Mouse (Mus musculus): Measurements from ENCODE around the gene Ech1. TPM values are rescaled to one million over a fixed set of nuclear protein-coding genes. Genes with fewer than 3 reads are reported as not detected.

The Ech1 gene
- polyA plus RNA-seq, 1 experiment from 2014 or later = 97.7 TPM

- no peak overlapping the region for H3K9ac ChIP-seq (replicated peaks; ENCODE audit: low read depth, low read length)
- no peaks in the 10 kb centered on the region for H3K9me3 ChIP-seq (ENCODE audit: control insufficient read depth, low read length)
- peaks cover 18% of the 10 kb centered on the region for H3K4me1 ChIP-seq (replicated peaks; ENCODE audit: control insufficient read depth, insufficient read depth, low read length)
- no peak overlapping the region for H3K27ac ChIP-seq (ENCODE audit: low read length)
- ATAC-seq = no peak
- H3K4me3 ChIP-seq (replicated peaks; ENCODE audit: low read length) = no peak overlapping the region
- WGBS = 60% methylated on average over 6 of the region's 6 CpGs
- no peak overlapping the region for H3K4me2 ChIP-seq (ENCODE audit: low read length)
- no peaks in the 10 kb centered on the region for H3K27me3 ChIP-seq (replicated peaks; ENCODE audit: control insufficient read depth, insufficient read depth, low read length)
- peaks cover 76% of the 10 kb centered on the region for H3K36me3 ChIP-seq (ENCODE audit: control insufficient read depth, insufficient read depth)
Measured at GRCm38 (mm10) chr7:28817524-28817923, 7.5 kb upstream of the Ech1 start.

GRCm38 (mm10) chr7:28817957-28818356 lies 7.1 kb upstream of the Ech1 start:
- H3K36me3 ChIP-seq (ENCODE audit: control insufficient read depth, insufficient read depth) = peaks cover 79% of the 10 kb centered on the region
- 79% methylated on average over 4 of the region's 4 CpGs for WGBS
- no peak for ATAC-seq
- no peak overlapping the region for H3K9ac ChIP-seq (replicated peaks; ENCODE audit: low read depth, low read length)
- H3K4me2 ChIP-seq (ENCODE audit: low read length) = no peak overlapping the region
- no peak overlapping the region for H3K4me3 ChIP-seq (replicated peaks; ENCODE audit: low read length)
- no peaks in the 10 kb centered on the region for H3K9me3 ChIP-seq (ENCODE audit: control insufficient read depth, low read length)
- H3K4me1 ChIP-seq (replicated peaks; ENCODE audit: control insufficient read depth, insufficient read depth, low read length) = peaks cover 14% of the 10 kb centered on the region
- H3K27ac ChIP-seq (ENCODE audit: low read length) = no peak overlapping the region
- no peaks in the 10 kb centered on the region for H3K27me3 ChIP-seq (replicated peaks; ENCODE audit: control insufficient read depth, insufficient read depth, low read length)

GRCm38 (mm10) chr7:28818436-28818835 lies 6.6 kb upstream of the Ech1 start:
- no peak overlapping the region for H3K4me2 ChIP-seq (ENCODE audit: low read length)
- H3K27me3 ChIP-seq (replicated peaks; ENCODE audit: control insufficient read depth, insufficient read depth, low read length) = no peaks in the 10 kb centered on the region
- peaks cover 75% of the 10 kb centered on the region for H3K36me3 ChIP-seq (ENCODE audit: control insufficient read depth, insufficient read depth)
- H3K27ac ChIP-seq (ENCODE audit: low read length) = no peak overlapping the region
- H3K9ac ChIP-seq (replicated peaks; ENCODE audit: low read depth, low read length) = no peak overlapping the region
- no peak for ATAC-seq
- peaks cover 9% of the 10 kb centered on the region for H3K4me1 ChIP-seq (replicated peaks; ENCODE audit: control insufficient read depth, insufficient read depth, low read length)
- H3K9me3 ChIP-seq (ENCODE audit: control insufficient read depth, low read length) = no peaks in the 10 kb centered on the region
- no peak overlapping the region for H3K4me3 ChIP-seq (replicated peaks; ENCODE audit: low read length)
- WGBS = 86% methylated on average over 18 of the region's 18 CpGs

- 79% methylated on average over 4 of the region's 4 CpGs for WGBS
- no peak for ATAC-seq
- H3K4me3 ChIP-seq (replicated peaks; ENCODE audit: low read length) = no peak overlapping the region
- no peaks in the 10 kb centered on the region for H3K9me3 ChIP-seq (ENCODE audit: control insufficient read depth, low read length)
- H3K27me3 ChIP-seq (replicated peaks; ENCODE audit: control insufficient read depth, insufficient read depth, low read length) = no peaks in the 10 kb centered on the region
- H3K4me2 ChIP-seq (ENCODE audit: low read length) = no peak overlapping the region
- peaks cover 70% of the 10 kb centered on the region for H3K36me3 ChIP-seq (ENCODE audit: control insufficient read depth, insufficient read depth)
- H3K9ac ChIP-seq (replicated peaks; ENCODE audit: low read depth, low read length) = no peak overlapping the region
- H3K4me1 ChIP-seq (replicated peaks; ENCODE audit: control insufficient read depth, insufficient read depth, low read length) = 0 out of 2 replicates have a peak, but pooled peaks cover 7% of the 10 kb centered on the region
- H3K27ac ChIP-seq (ENCODE audit: low read length) = no peak overlapping the region
Measured at GRCm38 (mm10) chr7:28818861-28819452, 6.1 kb upstream of the Ech1 start.

- 86% methylated on average over 4 of the region's 4 CpGs for WGBS
- Histone ChIP-seq H3K9ac (replicated peaks; ENCODE audit: low read depth, low read length) (no peak overlapping the region), H3K4me3 (replicated peaks; ENCODE audit: low read length) (no peak overlapping the region), H3K27ac (ENCODE audit: low read length) (no peak overlapping the region), H3K36me3 (ENCODE audit: control insufficient read depth, insufficient read depth) (peaks cover 63% of the 10 kb centered on the region), H3K27me3 (replicated peaks; ENCODE audit: control insufficient read depth, insufficient read depth, low read length) (no peaks in the 10 kb centered on the region), H3K9me3 (ENCODE audit: control insufficient read depth, low read length) (no peaks in the 10 kb centered on the region), H3K4me2 (ENCODE audit: low read length) (no peak overlapping the region), H3K4me1 (replicated peaks; ENCODE audit: control insufficient read depth, insufficient read depth, low read length) (peaks cover 10% of the 10 kb centered on the region)
- no peak for ATAC-seq
Measured at GRCm38 (mm10) chr7:28819571-28819970, 5.4 kb upstream of the Ech1 start.

GRCm38 (mm10) chr7:28820358-28821260 lies 4.4 kb upstream of the Ech1 start:
- Histone ChIP-seq H3K4me2 (ENCODE audit: low read length) (no peak overlapping the region), H3K9me3 (ENCODE audit: control insufficient read depth, low read length) (no peaks in the 10 kb centered on the region), H3K9ac (replicated peaks; ENCODE audit: low read depth, low read length) (no peak overlapping the region), H3K27me3 (replicated peaks; ENCODE audit: control insufficient read depth, insufficient read depth, low read length) (no peaks in the 10 kb centered on the region), H3K4me1 (replicated peaks; ENCODE audit: control insufficient read depth, insufficient read depth, low read length) (peaks cover 15% of the 10 kb centered on the region), H3K36me3 (ENCODE audit: control insufficient read depth, insufficient read depth) (peaks cover 56% of the 10 kb centered on the region), H3K27ac (ENCODE audit: low read length) (no peak overlapping the region), H3K4me3 (replicated peaks; ENCODE audit: low read length) (no peak overlapping the region)
- WGBS = 45% methylated on average over 12 of the region's 12 CpGs
- ATAC-seq = no peak

- H3K9ac ChIP-seq (replicated peaks; ENCODE audit: low read depth, low read length) = no peak overlapping the region
- no peaks in the 10 kb centered on the region for H3K9me3 ChIP-seq (ENCODE audit: control insufficient read depth, low read length)
- H3K27me3 ChIP-seq (replicated peaks; ENCODE audit: control insufficient read depth, insufficient read depth, low read length) = no peaks in the 10 kb centered on the region
- WGBS = 78% methylated on average over 10 of the region's 10 CpGs
- no peak overlapping the region for H3K4me3 ChIP-seq (replicated peaks; ENCODE audit: low read length)
- H3K27ac ChIP-seq (ENCODE audit: low read length) = no peak overlapping the region
- peaks cover 21% of the 10 kb centered on the region for H3K4me1 ChIP-seq (replicated peaks; ENCODE audit: control insufficient read depth, insufficient read depth, low read length)
- H3K36me3 ChIP-seq (ENCODE audit: control insufficient read depth, insufficient read depth) = peaks cover 48% of the 10 kb centered on the region
- no peak overlapping the region for H3K4me2 ChIP-seq (ENCODE audit: low read length)
- no peak for ATAC-seq
Measured at GRCm38 (mm10) chr7:28821261-28821831, 3.7 kb upstream of the Ech1 start.

- H3K27ac ChIP-seq (ENCODE audit: low read length) = no peak overlapping the region
- 54% methylated on average over 1 of the region's 1 CpGs for WGBS
- H3K36me3 ChIP-seq (ENCODE audit: control insufficient read depth, insufficient read depth) = peaks cover 39% of the 10 kb centered on the region
- H3K27me3 ChIP-seq (replicated peaks; ENCODE audit: control insufficient read depth, insufficient read depth, low read length) = no peaks in the 10 kb centered on the region
- no peak overlapping the region for H3K4me3 ChIP-seq (replicated peaks; ENCODE audit: low read length)
- H3K9ac ChIP-seq (replicated peaks; ENCODE audit: low read depth, low read length) = no peak overlapping the region
- peaks cover 14% of the 10 kb centered on the region for H3K4me1 ChIP-seq (replicated peaks; ENCODE audit: control insufficient read depth, insufficient read depth, low read length)
- no peak overlapping the region for H3K4me2 ChIP-seq (ENCODE audit: low read length)
- H3K9me3 ChIP-seq (ENCODE audit: control insufficient read depth, low read length) = no peaks in the 10 kb centered on the region
- ATAC-seq = no peak
Measured at GRCm38 (mm10) chr7:28822556-28822955, 2.5 kb upstream of the Ech1 start.
